Mouse (Mus musculus) midbrain, postnatal 0 days (tissue): ENCODE measurements around the gene Slfn14. TPM values are rescaled to one million over a fixed set of nuclear protein-coding genes. Genes with fewer than 3 reads are reported as not detected.

Experiments
- ATAC-seq: fragments of 200-750 bp; cut with Nextera tagmentation; 2 replicates; pipeline ENCODE4 v1.8.0; 2017; ENCODE audit warnings: moderate number of reproducible peaks, mild to moderate bottlenecking, moderate TSS enrichment, moderate library complexity; ENCODE audit not compliant: low FRiP score
- DNase-seq: peaks from one replicate; pipeline ENCODE4 v3.0.0-alpha.2; 2015; ENCODE audit warnings: low spot score
- H3K27ac ChIP-seq: fragments of 300-500 bp; sonication (generic); 2 replicates; pipeline ENCODE4 v1.5.1; 2014; ENCODE audit warnings: low read depth, mild to moderate bottlenecking, low read length, mixed read lengths
- H3K27me3 ChIP-seq: fragments of 300-500 bp; sonication (generic); 2 replicates; pipeline ENCODE4 v1.6.1; 2014; ENCODE audit warnings: low read length, control low read depth, mixed read lengths; ENCODE audit not compliant: insufficient read depth
- H3K36me3 ChIP-seq: fragments of 300-500 bp; sonication (generic); 2 replicates; pipeline ENCODE4 v1.6.1; 2014; ENCODE audit warnings: low read length, control low read depth, mixed read lengths; ENCODE audit not compliant: insufficient read depth
- H3K4me1 ChIP-seq: fragments of 300-500 bp; sonication (generic); 2 replicates; pipeline ENCODE4 v1.6.1; 2014; ENCODE audit warnings: mild to moderate bottlenecking, control low read depth, antibody characterized with exemption, low read length, mixed read lengths; ENCODE audit not compliant: insufficient read depth
- H3K4me2 ChIP-seq: fragments of 300-500 bp; sonication (generic); 2 replicates; pipeline ENCODE4 v1.6.1; 2014; ENCODE audit warnings: low read depth, mild to moderate bottlenecking, low read length, mixed read lengths; ENCODE audit not compliant: poor library complexity, severe bottlenecking
- H3K4me3 ChIP-seq: fragments of 300-500 bp; sonication (generic); 2 replicates; pipeline ENCODE4 v1.5.1; 2014; ENCODE audit warnings: low read depth, mild to moderate bottlenecking, low read length, moderate library complexity
- H3K9ac ChIP-seq: fragments of 300-500 bp; sonication (generic); replicated peaks from 2 replicates; pipeline ENCODE4 v1.6.1; 2014; ENCODE audit warnings: mild to moderate bottlenecking, low read length, moderate library complexity, mixed read lengths; ENCODE audit not compliant: poor library complexity, severe bottlenecking
- H3K9me3 ChIP-seq: fragments of 300-500 bp; sonication (generic); 2 replicates; pipeline ENCODE4 v1.6.1; 2016; ENCODE audit warnings: low read length, control low read depth
- CTCF ChIP-seq: IDR thresholded peaks from 2 replicates; pipeline ENCODE4 v1.5.1; 2016; ENCODE audit warnings: antibody characterized with exemption, mild to moderate bottlenecking
- WGBS: fragments of 180-500 bp; shearing (Covaris S2); extraction: QIAGEN DNeasy Blood & Tissue Kit; methylation state at CpG from one replicate; pipeline ENCODE4 v1.1.7; 2014; 5-methylcytosine and 5-hydroxymethylcytosine counted together
- polyA plus RNA-seq: library from polyadenylated mRNA; unstranded; fragments of >200 nt; fragmentation: Nextera tagmentation; extraction: Ambion mirVana; gene quantifications from 2 replicates; pipeline ENCODE4 v1.2.1, GENCODE M21; 2015
- total RNA-seq: library from RNA; depleted of rRNA; stranded (reverse); fragments of >200 nt; gene quantifications from 2 replicates; pipeline ENCODE4 v1.2.3, GENCODE M21; 2014

Slfn14 gene
- total and polyA plus RNA-seq, 2 experiments from 2014 or later: not detected

GRCm38 (mm10) chr11:83291375-83292250 is 5.1 kb upstream of the Slfn14 start:
- peak; percentile 100 for ATAC-seq
- Histone ChIP-seq H3K27me3 (no peaks in the 10 kb centered on the region), H3K27ac (peak overlapping the region; percentile 73), H3K9ac (peak overlapping the region; percentile 69), H3K9me3 (no peaks in the 10 kb centered on the region), H3K4me2 (peak overlapping the region; percentile 62), H3K4me1 (peaks cover 6% of the 10 kb centered on the region), H3K36me3 (peaks cover 4% of the 10 kb centered on the region; the same call in 1 of the 2 replicates), H3K4me3 (peak overlapping the region; percentile 59)
- no peak for TF ChIP-seq CTCF
- DNase-seq: peak; percentile 98
- WGBS: under 1% methylated on average over 38 of the region's 38 CpGs

- no peak overlapping the region for H3K27ac ChIP-seq
- H3K4me1 ChIP-seq: peaks cover 6% of the 10 kb centered on the region
- H3K4me2 ChIP-seq: no peak overlapping the region
- H3K27me3 ChIP-seq: no peaks in the 10 kb centered on the region
- ATAC-seq: no peak
- no peak for DNase-seq
- no peak for TF ChIP-seq CTCF
- H3K36me3 ChIP-seq: no peaks in the 10 kb centered on the region
- H3K9ac ChIP-seq: no peak overlapping the region
- 82% methylated on average over 2 of the region's 2 CpGs for WGBS
- no peaks in the 10 kb centered on the region for H3K9me3 ChIP-seq
- H3K4me3 ChIP-seq: no peak overlapping the region
Measured at GRCm38 (mm10) chr11:83289633-83290032, 3.1 kb upstream of the Slfn14 start.

GRCm38 (mm10) chr11:83289036-83289435 is 2.5 kb upstream of the Slfn14 start:
- no peak overlapping the region for H3K4me2 ChIP-seq
- H3K36me3 ChIP-seq: no peaks in the 10 kb centered on the region
- ATAC-seq (no peak), DNase-seq (no peak)
- no peak overlapping the region for H3K27ac ChIP-seq
- no peak overlapping the region for H3K4me3 ChIP-seq
- TF ChIP-seq CTCF: no peak
- no peak overlapping the region for H3K9ac ChIP-seq
- 95% methylated on average over 5 of the region's 5 CpGs for WGBS
- no peaks in the 10 kb centered on the region for H3K27me3 ChIP-seq
- peaks cover 6% of the 10 kb centered on the region for H3K4me1 ChIP-seq
- H3K9me3 ChIP-seq: no peaks in the 10 kb centered on the region

- Histone ChIP-seq H3K4me1 (no peaks in the 10 kb centered on the region), H3K4me2 (no peak overlapping the region), H3K36me3 (no peaks in the 10 kb centered on the region), H3K4me3 (no peak overlapping the region), H3K9ac (no peak overlapping the region), H3K27me3 (no peaks in the 10 kb centered on the region), H3K27ac (no peak overlapping the region), H3K9me3 (no peaks in the 10 kb centered on the region)
- ATAC-seq: no peak
- no peak for TF ChIP-seq CTCF
- 87% methylated on average over 4 of the region's 4 CpGs for WGBS
- no peak for DNase-seq
Measured at GRCm38 (mm10) chr11:83285627-83286026, 899 bp downstream of the Slfn14 start.

- Histone ChIP-seq H3K4me2 (no peak overlapping the region), H3K4me3 (no peak overlapping the region), H3K27me3 (no peaks in the 10 kb centered on the region), H3K4me1 (no peaks in the 10 kb centered on the region), H3K27ac (no peak overlapping the region), H3K9me3 (no peaks in the 10 kb centered on the region), H3K36me3 (no peaks in the 10 kb centered on the region), H3K9ac (no peak overlapping the region)
- TF ChIP-seq CTCF: no peak
- WGBS: 70% methylated on average over 2 of the region's 2 CpGs
- no peak for ATAC-seq
- no peak for DNase-seq
Measured at GRCm38 (mm10) chr11:83282084-83282483, 4.4 kb downstream of the Slfn14 start.

GRCm38 (mm10) chr11:83279691-83280090 is 6.8 kb downstream of the Slfn14 start:
- H3K27me3 ChIP-seq: no peaks in the 10 kb centered on the region
- no peak overlapping the region for H3K9ac ChIP-seq
- H3K36me3 ChIP-seq: no peaks in the 10 kb centered on the region
- no peaks in the 10 kb centered on the region for H3K9me3 ChIP-seq
- H3K4me2 ChIP-seq: no peak overlapping the region
- no peak overlapping the region for H3K27ac ChIP-seq
- H3K4me3 ChIP-seq: no peak overlapping the region
- DNase-seq (no peak), ATAC-seq (no peak)
- H3K4me1 ChIP-seq: no peaks in the 10 kb centered on the region
- TF ChIP-seq CTCF: no peak
- WGBS: 78% methylated on average over 6 of the region's 6 CpGs
